Mouse (Mus musculus): ENCODE measurements around the gene Trmt10a.

- TF ChIP-seq CTCF (IDR thresholded peaks at IDR 0.05; ENCODE audit: low read depth, low read length) (no peak), POLR2A (IDR thresholded peaks at IDR 0.05; ENCODE audit: extremely low read depth, insufficient read depth, low read length) (no peak)
Measured at GRCm38 (mm10) chr3:138096263-138097028, 46.8 kb upstream of the Trmt10a start.

Measured in liver, adult 2 months (tissue).